Mouse (Mus musculus): ENCODE measurements at regions not wholly inside any gene's neighbourhood (a gene's known extent, or its start where the extent isn't known, plus 50 kb on each side); places are given as distances from the start of the nearest gene placed in this dataset.

DNA sequence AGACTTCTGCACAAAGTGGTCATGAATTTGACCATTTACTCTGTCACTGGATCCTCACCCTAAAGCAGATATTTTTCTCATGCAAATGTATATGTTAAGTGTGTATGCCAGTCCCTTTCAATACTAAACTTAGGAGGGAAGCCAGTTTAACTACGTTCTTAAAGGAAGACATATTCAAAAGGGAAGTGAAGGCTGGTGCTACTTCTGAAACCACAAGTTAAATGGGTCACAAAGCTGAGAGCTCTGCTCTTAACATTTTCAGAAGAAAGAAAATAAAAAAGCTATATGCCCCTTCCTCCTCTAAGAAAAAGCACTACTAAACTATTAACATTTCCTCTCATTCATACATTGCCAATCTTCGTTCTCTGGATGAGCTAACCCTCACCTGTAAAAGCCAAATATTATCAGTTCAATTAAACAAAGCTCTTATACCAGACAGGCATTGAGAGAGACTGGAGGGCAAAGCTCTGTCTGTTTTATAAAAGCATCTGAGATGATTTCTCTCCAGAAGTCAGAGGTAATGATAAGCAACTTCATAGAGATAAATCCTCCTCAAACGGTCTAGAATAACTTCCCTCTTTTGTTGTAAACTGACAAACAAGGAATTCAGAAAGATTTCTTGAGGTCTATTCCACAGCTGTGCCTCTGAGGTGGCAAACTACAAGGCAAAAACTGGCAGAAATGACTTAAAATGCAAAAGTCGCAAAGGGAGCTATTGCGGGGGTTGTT lies 82.7 kb upstream of the Klf6 start:
- DNase-seq (ENCODE audit: low spot score), result no peak

DNA sequence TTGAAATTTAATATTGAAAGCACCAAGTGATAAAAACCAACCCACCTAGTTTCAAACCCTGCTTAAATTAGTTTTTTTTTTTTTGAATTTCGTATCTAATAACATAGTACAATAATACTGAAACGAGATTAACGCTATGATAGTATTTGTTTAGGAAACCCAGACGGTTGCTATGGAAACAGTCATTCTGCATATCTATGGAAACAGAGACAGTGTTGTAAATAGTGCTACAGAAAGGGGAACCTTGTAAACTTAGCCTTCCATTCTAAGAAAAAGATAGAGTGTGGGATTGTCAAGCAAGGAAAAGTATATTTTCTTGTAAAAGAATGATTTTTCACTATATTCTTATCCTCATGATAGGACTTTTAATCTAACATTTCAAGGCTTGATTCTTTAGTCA lies 81.9 kb upstream of the Klf6 start:
- peak; percentile 52 for DNase-seq (ENCODE audit: low spot score)

- no peak for DNase-seq (ENCODE audit: low spot score)
These were observed 78.7 kb upstream of the Klf6 start for GRCm38 (mm10) chr13:5782540-5782939.

DNA sequence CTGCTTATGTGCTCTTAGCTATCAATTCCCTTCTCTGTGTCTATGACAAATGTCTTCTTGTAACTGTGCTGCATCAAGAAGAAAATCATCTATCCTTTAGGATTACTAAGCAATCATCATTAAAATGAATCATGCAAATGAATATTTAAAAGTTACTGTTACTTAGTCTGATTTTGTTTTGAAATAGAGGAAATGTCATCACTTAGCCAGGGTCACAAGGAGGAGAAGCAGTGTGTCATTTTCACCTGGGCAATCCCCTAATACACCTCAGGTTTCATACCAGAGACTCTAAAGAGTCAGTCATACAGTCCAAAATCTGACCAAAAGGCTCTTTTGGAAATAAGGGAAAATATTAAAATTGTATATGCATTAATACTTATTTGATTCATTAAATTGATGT lies 74.2 kb upstream of the Klf6 start:
- no peak for DNase-seq (ENCODE audit: low spot score)

DNA sequence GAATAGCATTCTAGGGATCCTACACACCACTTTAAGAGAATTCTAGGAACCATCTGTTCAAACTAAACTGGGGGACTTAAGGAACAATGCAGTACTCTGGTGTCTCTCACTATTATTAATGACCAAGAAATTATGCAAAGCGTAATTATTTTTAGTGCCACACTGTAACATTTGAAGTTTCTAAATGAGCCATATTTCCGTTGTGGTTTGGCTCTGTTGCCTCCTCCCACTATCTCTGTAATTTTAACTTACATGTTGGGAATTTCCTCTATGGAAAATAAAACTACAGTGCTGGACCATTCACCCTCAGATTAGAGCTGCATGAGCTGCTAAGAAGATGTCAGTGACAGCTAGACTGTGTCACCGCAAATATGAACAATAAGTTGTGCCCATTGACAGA lies 72.0 kb upstream of the Klf6 start:
- DNase-seq (ENCODE audit: low spot score), result no peak

DNA sequence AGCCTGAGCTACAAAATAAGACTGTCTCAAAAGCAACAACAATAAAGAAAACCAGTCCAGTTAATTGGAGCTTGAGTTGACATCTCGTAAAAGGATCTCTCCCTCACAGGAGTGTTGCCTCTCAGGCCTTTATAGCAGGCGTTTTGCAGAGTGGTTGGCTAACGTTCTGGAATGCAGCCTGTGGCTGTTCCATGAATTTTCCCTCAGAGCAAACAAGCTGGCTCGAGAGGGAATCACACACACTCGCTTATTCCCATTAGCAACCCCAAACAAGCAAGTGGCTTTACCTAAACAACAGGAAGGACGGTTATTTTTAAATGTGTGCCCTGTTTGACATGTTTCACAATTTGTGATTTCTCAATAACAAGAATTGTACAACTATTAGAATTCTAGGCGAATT lies 59.2 kb upstream of the Klf6 start:
- DNase-seq (ENCODE audit: low spot score), result peak; percentile 42

GRCm38 (mm10) chr13:5802826-5803225 lies 58.5 kb upstream of the Klf6 start:
- peak; percentile 41 for DNase-seq (ENCODE audit: low spot score)

- DNase-seq (ENCODE audit: low spot score), result peak; percentile 90
These were observed 57.5 kb upstream of the Klf6 start for GRCm38 (mm10) chr13:5803540-5804380.

- DNase-seq (ENCODE audit: low spot score), result peak; percentile 62
These were observed 56.8 kb upstream of the Klf6 start for GRCm38 (mm10) chr13:5804381-5804941.

GRCm38 (mm10) chr13:5808380-5808779 lies 52.9 kb upstream of the Klf6 start:
- no peak for DNase-seq (ENCODE audit: low spot score)
